Mouse (Mus musculus) erythroblast, adult 5-6 weeks (primary cell): ENCODE data around the gene Zfp185. TPM values are rescaled to one million over a fixed set of nuclear protein-coding genes. Genes with fewer than 3 reads are reported as not detected.
"Not testable (repeated sequence)": the region's sequence is repeated elsewhere in the genome, so short reads cannot be mapped to it uniquely, and the experiment has no call there.

Experiments used
- ATAC-seq: replicated peaks from 2 replicates; pipeline ENCODE4 v1.8.0; 2016; ENCODE audit warnings: moderate number of reproducible peaks, mild to moderate bottlenecking, moderate TSS enrichment, inconsistent platforms; ENCODE audit not compliant: poor library complexity, low FRiP score, severe bottlenecking
- total RNA-seq, 2 experiments: library from RNA; stranded (forward) in 1 of 2; stranded (reverse) in 1 of 2; fragments of 150-400 nt in 1 of 2; fragments of 200-764, 138-1000 nt in 1 of 2; gene quantifications; 2 replicates each; pipeline versions ENCODE4 v1.2.3 to v1.2.4; 2015 to 2017; ENCODE audit warnings: low replicate concordance in 2 of 2

Zfp185 gene
- total RNA-seq, 2 experiments from 2014 or later: not detected

- ATAC-seq: peak; percentile 87
Measured at GRCm38 (mm10) chrX:73053860-73054563, 66.9 kb downstream of the Zfp185 start.

GRCm38 (mm10) chrX:73061528-73061927, 74.4 kb downstream of the Zfp185 start:
- no peak for ATAC-seq

- no peak for ATAC-seq
Measured at GRCm38 (mm10) chrX:73062323-73062722, 75.2 kb downstream of the Zfp185 start.

- no peak for ATAC-seq
Measured at GRCm38 (mm10) chrX:73063512-73064414, 76.6 kb downstream of the Zfp185 start.

- no peak for ATAC-seq
Measured at GRCm38 (mm10) chrX:73064415-73064793, 77.3 kb downstream of the Zfp185 start, which contains the start of gene Pnma3. Gene Pnma3, plus strand, starts transcription at chrX:73064787.

GRCm38 (mm10) chrX:73066765-73067312, 79.7 kb downstream of the Zfp185 start:
- ATAC-seq: not testable (repeated sequence)

Other genes with a start within 250 kb of the Zfp185 start
- not detected in 2 replicates for gene Gabrq, start 162.2 kb upstream of the Zfp185 start, total RNA-seq (2015; ENCODE audit: low replicate concordance)
- not detected in 2 replicates for gene Gabrq, start 162.2 kb upstream of the Zfp185 start, total RNA-seq (2017; ENCODE audit: low replicate concordance)
- gene Cetn2, start 68.9 kb upstream of the Zfp185 start, total RNA-seq (2015; ENCODE audit: low replicate concordance): 11.9 and 15.6 TPM in 2 replicates
- 19.0 and 27.2 TPM in 2 replicates for gene Cetn2, start 68.9 kb upstream of the Zfp185 start, total RNA-seq (2017; ENCODE audit: low replicate concordance)
- 4.0 and 20.6 TPM in 2 replicates for gene Nsdhl, start 68.8 kb upstream of the Zfp185 start, total RNA-seq (2015; ENCODE audit: low replicate concordance)
- gene Nsdhl, start 68.8 kb upstream of the Zfp185 start, total RNA-seq (2017; ENCODE audit: low replicate concordance): 4.0 and 4.8 TPM in 2 replicates
- gene Pnma5, start 49.8 kb downstream of the Zfp185 start, total RNA-seq (2015; ENCODE audit: low replicate concordance): not detected in 2 replicates
- not detected in 2 replicates for gene Pnma5, start 49.8 kb downstream of the Zfp185 start, total RNA-seq (2017; ENCODE audit: low replicate concordance)
- not detected in 2 replicates for gene Pnma3, start 77.4 kb downstream of the Zfp185 start, total RNA-seq (2015; ENCODE audit: low replicate concordance)
- gene Pnma3, start 77.4 kb downstream of the Zfp185 start, total RNA-seq (2017; ENCODE audit: low replicate concordance): not detected in 2 replicates
- 2.9 TPM in 1 of 2 replicates, not detected in the other for gene Xlr4a, start 95.1 kb downstream of the Zfp185 start, total RNA-seq (2015; ENCODE audit: low replicate concordance)
- gene Xlr4a, start 95.1 kb downstream of the Zfp185 start, total RNA-seq (2017; ENCODE audit: low replicate concordance): 6.5 TPM in 1 of 2 replicates, not detected in the other
- gene Xlr3a, start 109.8 kb downstream of the Zfp185 start, total RNA-seq (2015; ENCODE audit: low replicate concordance): not detected in 2 replicates
- 3.2 TPM in 1 of 2 replicates, not detected in the other for gene Xlr3a, start 109.8 kb downstream of the Zfp185 start, total RNA-seq (2017; ENCODE audit: low replicate concordance)
- not detected in 2 replicates for gene Gm14685, start 129.7 kb downstream of the Zfp185 start, total RNA-seq (2015; ENCODE audit: low replicate concordance)
- not detected in 2 replicates for gene Gm14685, start 129.7 kb downstream of the Zfp185 start, total RNA-seq (2017; ENCODE audit: low replicate concordance)
- gene Xlr5b, start 161.5 kb downstream of the Zfp185 start, total RNA-seq (2015; ENCODE audit: low replicate concordance): not detected in 2 replicates
- gene Xlr5b, start 161.5 kb downstream of the Zfp185 start, total RNA-seq (2017; ENCODE audit: low replicate concordance): not detected in 2 replicates
- not detected in 2 replicates for gene DXBay18, start 162.1 kb downstream of the Zfp185 start, total RNA-seq (2015; ENCODE audit: low replicate concordance)
- not detected in 2 replicates for gene DXBay18, start 162.1 kb downstream of the Zfp185 start, total RNA-seq (2017; ENCODE audit: low replicate concordance)
- gene Spin2d, start 189.7 kb downstream of the Zfp185 start, total RNA-seq (2015; ENCODE audit: low replicate concordance): not detected in 2 replicates
- gene Spin2d, start 189.7 kb downstream of the Zfp185 start, total RNA-seq (2017; ENCODE audit: low replicate concordance): not detected in 2 replicates
- gene Xlr3b, start 204.9 kb downstream of the Zfp185 start, total RNA-seq (2015; ENCODE audit: low replicate concordance): 0.63 TPM in 1 of 2 replicates, not detected in the other
- gene Xlr3b, start 204.9 kb downstream of the Zfp185 start, total RNA-seq (2017; ENCODE audit: low replicate concordance): not detected in 2 replicates
- 2.1 and 6.9 TPM in 2 replicates for gene Xlr4b, start 227.0 kb downstream of the Zfp185 start, total RNA-seq (2015; ENCODE audit: low replicate concordance)
- 0.77 and 2.2 TPM in 2 replicates for gene Xlr4b, start 227.0 kb downstream of the Zfp185 start, total RNA-seq (2017; ENCODE audit: low replicate concordance)
- gene F8a, start 241.0 kb downstream of the Zfp185 start, total RNA-seq (2015; ENCODE audit: low replicate concordance): 2.5 TPM in 1 of 2 replicates, not detected in the other
- gene F8a, start 241.0 kb downstream of the Zfp185 start, total RNA-seq (2017; ENCODE audit: low replicate concordance): 0.42 and 0.51 TPM in 2 replicates